ENCODE assay signal across 28 mouse cellular contexts in the genomic region with DNA sequence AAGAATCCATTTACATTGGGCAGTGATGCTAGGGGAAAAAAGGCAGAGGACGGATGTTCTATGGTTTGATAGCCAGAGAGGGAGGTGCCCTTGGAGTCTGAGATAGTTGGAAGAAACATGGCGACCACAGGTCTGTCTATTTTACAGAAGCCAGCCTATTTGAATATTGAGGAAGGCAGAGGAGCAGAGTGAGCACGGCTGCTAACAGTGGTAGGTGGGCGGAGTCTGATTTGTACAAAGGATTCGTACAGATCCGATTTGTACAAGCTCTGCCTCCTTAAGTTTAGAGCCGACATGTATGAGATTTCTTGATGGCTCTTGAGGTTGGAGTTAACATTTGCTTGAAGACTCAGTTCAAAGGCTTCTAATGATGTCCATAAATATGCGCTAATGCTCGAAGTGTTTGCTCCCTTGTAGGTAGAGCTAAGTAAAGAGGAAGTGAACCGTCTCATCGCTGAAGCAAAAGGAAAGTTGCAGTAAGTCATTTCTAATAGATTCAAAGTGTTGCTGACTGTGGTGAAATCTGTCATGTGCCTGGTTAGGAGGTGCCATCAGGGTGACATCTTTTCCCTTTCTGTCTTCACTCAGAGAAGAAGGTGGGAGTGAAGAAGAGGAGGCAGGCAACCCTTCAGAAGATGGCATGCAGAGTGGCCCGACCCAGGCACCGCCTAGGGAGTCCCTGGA. TPM values are rescaled to one million over a fixed set of nuclear protein-coding genes. Genes with fewer than 3 reads are reported as not detected.
DNase-seq lines count a peak whose midpoint lies in the region; ATAC-seq lines count a peak whose summit lies in the region.
"Had no signal": no experiment of that assay in that cellular context is flagged by ENCODE, and none has a peak within 500 bp of the region (broad histone marks: within the 10 kb centered on the region; RNA-seq: fewer than 3 reads in every experiment).

No protein-coding gene starts in this region.

- H3K27ac ChIP-seq in liver, embryonic 15.5 days (replicated peaks): no peak overlapping the region
- no peak overlapping the region for H3K27ac ChIP-seq in liver, embryonic 11.5 days (ENCODE audit: low read depth, low read length)
- H3K27ac ChIP-seq: embryonic facial prominence, embryonic 13.5 days; forebrain, embryonic 13.5 days; heart, embryonic 10.5 days; hindbrain, postnatal 0 days; limb, embryonic 13.5 days; midbrain, embryonic 15.5 days; neural tube, embryonic 13.5 days; stomach, embryonic 15.5 days had no signal

- H3K9me3 ChIP-seq in liver, embryonic 15.5 days (replicated peaks): no peaks in the 10 kb centered on the region
- no peaks in the 10 kb centered on the region for H3K9me3 ChIP-seq in liver, embryonic 11.5 days (ENCODE audit: control insufficient read depth, low read length)
- H3K9me3 ChIP-seq: embryonic facial prominence, embryonic 13.5 days; forebrain, embryonic 13.5 days; heart, embryonic 10.5 days; limb, embryonic 13.5 days; midbrain, embryonic 15.5 days; neural tube, embryonic 13.5 days; stomach, embryonic 15.5 days had no signal

- peaks cover 14% of the 10 kb centered on the region for H3K4me1 ChIP-seq in liver, embryonic 15.5 days (replicated peaks)
- H3K4me1 ChIP-seq in liver, embryonic 11.5 days (replicated peaks; ENCODE audit: control insufficient read depth, insufficient read depth, low read length): peaks cover 8% of the 10 kb centered on the region

- H3K36me3 ChIP-seq in liver, embryonic 15.5 days (replicated peaks): peaks cover 46% of the 10 kb centered on the region
- H3K36me3 ChIP-seq in liver, embryonic 11.5 days (ENCODE audit: control insufficient read depth, insufficient read depth, low read length): peaks cover 22% of the 10 kb centered on the region

- no peak overlapping the region for H3K9ac ChIP-seq in liver, embryonic 15.5 days
- H3K9ac ChIP-seq in liver, embryonic 11.5 days (ENCODE audit: low read depth, low read length): no peak overlapping the region
- H3K9ac ChIP-seq: embryonic facial prominence, embryonic 13.5 days; forebrain, embryonic 13.5 days; limb, embryonic 13.5 days; midbrain, embryonic 15.5 days; neural tube, embryonic 13.5 days; stomach, embryonic 15.5 days had no signal

- H3K4me3 ChIP-seq in liver, embryonic 15.5 days (replicated peaks): no peak overlapping the region
- H3K4me3 ChIP-seq in liver, embryonic 11.5 days (ENCODE audit: low read depth, low read length): no peak overlapping the region
- H3K4me3 ChIP-seq: embryonic facial prominence, embryonic 13.5 days; erythroblast, embryonic 14.5 days; forebrain, embryonic 13.5 days; midbrain, embryonic 15.5 days; myocyte; neural tube, embryonic 13.5 days had no signal

- H3K27me3 ChIP-seq in liver, embryonic 15.5 days: no peaks in the 10 kb centered on the region
- no peaks in the 10 kb centered on the region for H3K27me3 ChIP-seq in liver, embryonic 11.5 days (replicated peaks; ENCODE audit: control insufficient read depth, insufficient read depth, low read length)
- H3K27me3 ChIP-seq: embryonic facial prominence, embryonic 13.5 days; forebrain, embryonic 13.5 days; limb, embryonic 13.5 days; midbrain, embryonic 15.5 days; neural tube, embryonic 13.5 days; stomach, embryonic 15.5 days had no signal

- no peak for DNase-seq in liver, embryonic 11.5 days (ENCODE audit: low spot score)
- DNase-seq in lung, postnatal 36 days: peak; percentile 9
- no peak for DNase-seq in lung, postnatal 10 days
- no peak for DNase-seq in right cerebral cortex, adult 18-20 months
- DNase-seq in frontal cortex, adult 2 months (ENCODE audit: extremely low spot score in 1 of 2, low spot score in 1 of 2): no peak
- DNase-seq: adrenal gland, postnatal 36 days; cerebellum, adult 8-10 months; cerebellum, postnatal 36 days; embryo, embryonic 11 days; kidney, postnatal 4 days; right cerebral cortex, postnatal 4 days; thymus, postnatal 25 days had no signal

- ATAC-seq in liver, embryonic 15.5 days (ENCODE audit: insufficient read depth): no peak
- ATAC-seq in liver, embryonic 11.5 days (replicated peaks; ENCODE audit: low FRiP score): no peak
- peak; percentile 62 for ATAC-seq in granulocyte monocyte progenitor cell, adult 5-6 weeks (replicated peaks; ENCODE audit: poor library complexity, severe bottlenecking)
- no peak for ATAC-seq in erythroid progenitor cell, adult 5-6 weeks (replicated peaks; ENCODE audit: low FRiP score, poor library complexity, severe bottlenecking)
- ATAC-seq: forebrain, embryonic 13.5 days; hindbrain, postnatal 0 days; intestine, embryonic 16.5 days; midbrain, embryonic 15.5 days had no signal

- 0 out of 2 replicates have a peak overlapping the region, but pooled peaks have one; percentile 92 for H3K4me2 ChIP-seq in liver, embryonic 15.5 days
- no peak overlapping the region for H3K4me2 ChIP-seq in liver, embryonic 11.5 days
- H3K4me2 ChIP-seq: midbrain, embryonic 15.5 days had no signal

- 67% methylated on average over 13 of the region's 13 CpGs for WGBS in liver, embryonic 15.5 days (ENCODE audit: insufficient replicate concordance)
- 88% methylated on average over 13 of the region's 13 CpGs for WGBS in liver, embryonic 11.5 days

RNA-seq across cellular contexts. Expression of a gene that starts 42.9 kb away (rescaled TPM):
- 4.6 and 5.7 TPM in 2 replicates for polyA plus RNA-seq in liver, embryonic 15.5 days (2015; fragmentation: Nextera tagmentation; extraction: Ambion mirVana)
- polyA plus RNA-seq in liver, embryonic 11.5 days (2014; fragmentation: Nextera tagmentation; extraction: Ambion mirVana): 16.4 and 17.9 TPM in 2 replicates
- total RNA-seq in granulocyte monocyte progenitor cell, adult 5-6 weeks (2014; fragmentation: Nextera tagmentation): 17.5 and 22.3 TPM in 2 replicates
- 25.6 and 28.9 TPM in 2 replicates for total RNA-seq in granulocyte monocyte progenitor cell, adult 5-6 weeks (2017)
- 14.8 and 26.0 TPM in 2 replicates for total RNA-seq in erythroid progenitor cell, adult 5-6 weeks (2015; ENCODE audit: low replicate concordance)
- total RNA-seq in erythroid progenitor cell, adult 5-6 weeks (2017; ENCODE audit: low replicate concordance): 22.2 and 37.8 TPM in 2 replicates
- polyA plus RNA-seq in frontal cortex, adult 2 months (2012; rRNA removed): 26.4 and 29.8 TPM in 2 replicates

RNA-seq across cellular contexts. Expression of a gene that starts 44.7 kb away (rescaled TPM):
- 27.0 and 29.3 TPM in 2 replicates for polyA plus RNA-seq in liver, embryonic 15.5 days (2015; fragmentation: Nextera tagmentation; extraction: Ambion mirVana)
- 87.8 and 99.2 TPM in 2 replicates for polyA plus RNA-seq in liver, embryonic 11.5 days (2014; fragmentation: Nextera tagmentation; extraction: Ambion mirVana)
- total RNA-seq in granulocyte monocyte progenitor cell, adult 5-6 weeks (2014; fragmentation: Nextera tagmentation): 46.8 and 51.1 TPM in 2 replicates
- total RNA-seq in granulocyte monocyte progenitor cell, adult 5-6 weeks (2017): 78.9 and 81.5 TPM in 2 replicates
- 9.6 and 24.5 TPM in 2 replicates for total RNA-seq in erythroid progenitor cell, adult 5-6 weeks (2015; ENCODE audit: low replicate concordance)
- 6.1 and 10.4 TPM in 2 replicates for total RNA-seq in erythroid progenitor cell, adult 5-6 weeks (2017; ENCODE audit: low replicate concordance)
- 17.7 and 21.0 TPM in 2 replicates for polyA plus RNA-seq in frontal cortex, adult 2 months (2012; rRNA removed)

RNA-seq across cellular contexts. Expression of a gene that starts 53.5 kb away (rescaled TPM):
- polyA plus RNA-seq in liver, embryonic 15.5 days (2015; fragmentation: Nextera tagmentation; extraction: Ambion mirVana): not detected in 2 replicates
- 0.17 TPM in 1 of 2 replicates, not detected in the other for polyA plus RNA-seq in liver, embryonic 11.5 days (2014; fragmentation: Nextera tagmentation; extraction: Ambion mirVana)
- not detected in 2 replicates for total RNA-seq in granulocyte monocyte progenitor cell, adult 5-6 weeks (2014; fragmentation: Nextera tagmentation)
- total RNA-seq in granulocyte monocyte progenitor cell, adult 5-6 weeks (2017): not detected in 2 replicates
- not detected in 2 replicates for total RNA-seq in erythroid progenitor cell, adult 5-6 weeks (2015; ENCODE audit: low replicate concordance)
- total RNA-seq in erythroid progenitor cell, adult 5-6 weeks (2017; ENCODE audit: low replicate concordance): not detected in 2 replicates
- polyA plus RNA-seq in frontal cortex, adult 2 months (2012; rRNA removed): 0.44 and 0.56 TPM in 2 replicates
- total RNA-seq: adrenal gland, postnatal 36 days; gastrocnemius, adult 8-10 months; hematopoietic stem cell, adult 5-6 weeks had no signal
- polyA plus RNA-seq: erythroblast, embryonic 14.5 days; myocyte; neural tube, embryonic 13.5 days had no signal
